Mouse (Mus musculus): Measurements from ENCODE around the gene Fbxo7.

Gene Fbxo7

DNA sequence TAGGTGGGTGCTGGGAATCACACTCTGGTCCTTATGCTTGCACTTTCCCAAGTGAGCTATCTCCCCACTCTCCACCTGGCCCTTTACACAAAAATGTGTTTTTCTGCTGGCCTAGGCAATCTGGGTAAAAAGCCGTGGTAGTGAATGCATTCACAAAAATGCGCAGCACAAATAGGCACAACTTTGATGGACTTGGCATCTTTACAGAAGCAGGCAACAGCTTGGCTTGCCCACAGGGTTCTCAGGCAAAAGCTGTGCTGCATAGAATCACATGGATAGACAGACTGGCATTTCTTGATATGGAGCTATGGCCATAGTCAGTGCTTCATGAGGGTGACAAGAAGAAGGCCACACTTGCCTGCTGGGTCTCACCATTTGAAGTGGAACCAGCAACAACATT lies 57.0 kb downstream of the Fbxo7 start:
- DNase-seq (ENCODE audit: low spot score in 2 of 2) = no peak

DNA sequence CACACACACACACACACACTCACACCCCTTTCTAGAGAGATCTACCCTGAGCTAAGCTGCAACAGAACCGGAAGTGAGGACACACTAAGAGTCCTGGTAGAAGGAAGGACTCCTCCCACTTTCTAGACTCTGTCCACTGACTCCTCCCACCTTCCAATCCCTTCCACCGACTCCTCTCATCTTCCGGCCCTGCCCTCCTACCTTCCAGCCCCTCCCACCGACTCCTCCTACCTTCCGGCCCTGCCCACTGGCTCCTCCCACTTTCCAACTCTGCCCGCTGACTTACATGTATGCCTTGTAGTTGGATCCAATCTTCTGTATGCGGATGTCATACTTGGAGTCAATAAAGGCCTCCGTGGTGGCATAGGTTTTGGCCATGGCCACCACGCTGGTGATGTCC lies 58.1 kb downstream of the Fbxo7 start:
- DNase-seq (ENCODE audit: low spot score in 2 of 2) = no peak

DNA sequence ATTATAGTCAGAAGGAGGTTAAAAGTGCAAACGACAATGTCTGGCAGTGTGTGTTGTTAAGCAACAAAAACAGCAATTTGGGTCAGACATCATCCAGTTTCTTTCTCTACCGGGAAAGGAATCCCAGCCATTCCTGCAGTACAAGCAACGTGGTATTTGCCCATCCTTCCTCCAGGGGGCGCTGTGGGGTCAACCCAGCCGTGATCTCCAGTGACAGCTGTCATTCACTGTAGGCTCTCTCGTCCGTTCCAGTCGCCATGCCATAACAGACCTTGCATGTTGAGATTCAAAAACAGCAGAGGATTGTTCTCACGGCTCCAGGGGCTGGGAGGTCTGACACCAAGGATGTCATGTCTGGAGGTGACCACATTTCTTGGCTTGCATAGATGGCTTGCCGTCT lies 70.1 kb downstream of the Fbxo7 start:
- peak in 1 of 2 experiments; percentile 18 for DNase-seq (ENCODE audit: low spot score in 2 of 2)

DNA sequence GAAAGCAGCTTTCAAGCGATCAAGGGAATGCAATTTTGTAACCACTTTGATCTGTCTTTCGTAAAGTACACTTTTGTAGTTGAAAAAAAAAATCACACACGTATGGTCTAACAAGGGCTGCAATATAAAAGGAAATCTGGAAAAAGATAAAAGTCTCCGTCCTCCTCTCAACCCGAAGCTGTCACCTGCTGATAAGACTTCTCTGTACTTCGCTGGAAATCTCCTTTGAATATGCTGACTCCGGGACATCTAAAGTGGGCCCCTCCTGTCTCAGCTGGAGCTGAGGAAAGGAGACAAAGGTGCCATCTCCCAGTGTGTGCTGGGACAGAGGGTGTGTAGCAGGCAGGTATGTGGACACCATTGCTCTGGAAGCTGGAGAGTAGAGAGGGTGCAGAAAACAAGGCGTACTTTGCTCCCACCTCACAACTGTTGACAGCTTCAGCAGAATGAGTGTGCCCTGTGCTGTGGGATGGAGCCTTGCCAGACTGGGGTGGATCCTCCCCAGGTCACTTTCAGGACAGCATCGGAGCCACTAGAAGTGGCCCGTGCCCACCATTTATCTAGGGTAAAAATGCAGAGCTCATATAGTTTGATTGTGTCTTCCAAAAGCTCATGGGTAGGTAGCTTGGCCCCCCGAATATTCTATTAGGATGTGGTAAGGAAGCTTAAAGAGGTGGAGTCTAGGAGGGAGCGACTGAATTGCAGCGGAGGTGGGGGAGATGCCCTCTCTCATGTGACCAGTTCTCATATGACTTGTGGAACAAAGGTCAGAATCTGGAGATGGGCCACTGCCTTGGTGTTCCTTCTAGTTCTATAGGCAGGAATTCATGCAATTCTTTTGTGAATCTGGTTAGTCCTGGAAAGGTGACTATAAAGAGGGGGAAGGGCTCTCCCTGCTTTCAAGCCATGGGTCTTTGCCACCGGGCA lies 71.6 kb downstream of the Fbxo7 start:
- DNase-seq (ENCODE audit: low spot score in 2 of 2) = no peak

DNA sequence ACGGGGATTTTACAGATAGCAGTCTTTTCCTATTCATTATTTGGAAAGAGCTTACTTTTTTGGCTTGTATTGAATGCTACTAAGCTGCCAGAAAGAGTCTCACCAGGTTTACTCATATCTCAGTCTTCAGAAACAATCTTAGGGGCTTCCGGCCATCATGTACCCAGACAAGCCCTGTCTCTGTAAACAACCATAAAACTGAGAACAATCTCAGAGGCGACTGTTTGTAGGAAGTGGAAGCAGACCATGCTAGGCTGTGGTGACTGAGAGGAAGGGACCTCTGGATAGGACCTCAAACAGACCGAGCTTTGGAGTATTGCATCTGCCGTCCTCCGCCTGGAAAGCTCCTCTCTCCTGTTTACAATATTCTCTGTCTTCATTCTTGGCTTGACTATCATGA lies 76.6 kb downstream of the Fbxo7 start:
- no peak for DNase-seq (ENCODE audit: low spot score in 2 of 2)

DNA sequence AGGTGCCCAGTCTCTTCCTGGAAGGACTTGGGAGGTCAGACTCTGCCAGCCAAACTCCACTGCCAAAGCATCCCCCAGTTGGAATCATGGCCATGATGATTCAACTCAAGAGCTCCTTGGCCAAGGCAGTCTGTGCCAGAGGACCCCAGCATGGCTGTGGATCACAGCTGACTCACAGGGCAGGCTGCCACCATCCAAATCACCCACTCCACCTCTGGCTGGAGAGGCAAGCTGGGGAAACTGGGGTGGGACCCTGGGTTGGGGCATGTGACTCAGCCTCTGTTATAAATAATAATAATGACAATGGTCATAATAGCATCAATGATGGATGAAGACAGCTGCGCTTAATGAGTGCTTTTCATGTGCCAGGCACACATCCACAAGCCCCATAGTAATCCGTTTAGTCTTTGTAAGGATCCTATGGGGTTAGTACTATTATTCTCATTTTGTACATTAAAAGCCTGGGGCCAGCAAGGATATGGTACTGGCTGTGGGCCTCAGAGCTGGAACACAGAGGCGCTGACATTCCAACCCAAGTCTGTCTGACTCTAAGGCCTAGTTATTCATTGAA lies 78.6 kb downstream of the Fbxo7 start:
- peak in 1 of 2 experiments; percentile 11 for DNase-seq (ENCODE audit: low spot score in 2 of 2)

All from cerebellum, postnatal 4 days (tissue).